Mouse (Mus musculus): ENCODE measurements at regions not wholly inside any gene's neighbourhood (a gene's known extent, or its start where the extent isn't known, plus 50 kb on each side); places are given as distances from the start of the nearest gene placed in this dataset.

DNA sequence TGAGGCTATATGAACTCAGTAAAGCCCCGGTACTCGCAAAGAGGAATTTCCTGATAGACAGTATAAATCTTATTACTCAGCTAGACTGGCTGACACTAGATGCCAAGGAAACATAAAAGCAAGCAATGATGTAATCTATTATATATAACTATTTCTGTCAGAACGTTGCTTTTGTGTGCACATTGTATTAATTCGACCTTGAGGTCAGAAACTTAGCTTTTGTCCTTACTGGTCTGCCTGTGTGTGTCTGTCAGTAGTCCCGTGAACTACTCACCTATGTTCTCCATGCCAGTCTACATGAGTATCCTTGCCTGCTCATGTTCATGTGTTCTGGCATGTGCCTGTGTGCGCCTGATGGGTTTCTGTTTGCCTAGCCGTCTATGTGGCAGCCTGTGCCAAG, 70.5 kb downstream of the Tmx1 start:
- no peak for ATAC-seq

DNA sequence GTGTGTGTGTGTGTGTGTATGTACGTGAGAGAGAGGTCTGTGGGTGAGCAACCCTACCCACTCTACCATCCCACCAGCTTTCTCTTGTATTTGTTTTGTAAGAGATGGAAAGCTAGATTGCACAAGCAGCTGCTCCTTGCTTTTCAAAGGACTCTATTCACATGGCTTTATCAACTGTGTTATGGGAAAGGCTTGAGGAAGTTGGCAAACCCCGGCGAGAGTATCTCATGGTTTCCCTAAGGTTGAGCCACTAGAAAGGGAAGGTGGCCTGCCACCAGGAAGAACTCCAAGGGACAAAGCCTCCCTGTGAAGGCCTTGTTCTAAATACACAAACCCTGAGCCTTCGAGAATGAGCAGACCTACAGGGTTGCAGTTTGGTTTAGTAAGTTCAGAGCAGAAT, 71.8 kb downstream of the Tmx1 start:
- no peak for ATAC-seq

DNA sequence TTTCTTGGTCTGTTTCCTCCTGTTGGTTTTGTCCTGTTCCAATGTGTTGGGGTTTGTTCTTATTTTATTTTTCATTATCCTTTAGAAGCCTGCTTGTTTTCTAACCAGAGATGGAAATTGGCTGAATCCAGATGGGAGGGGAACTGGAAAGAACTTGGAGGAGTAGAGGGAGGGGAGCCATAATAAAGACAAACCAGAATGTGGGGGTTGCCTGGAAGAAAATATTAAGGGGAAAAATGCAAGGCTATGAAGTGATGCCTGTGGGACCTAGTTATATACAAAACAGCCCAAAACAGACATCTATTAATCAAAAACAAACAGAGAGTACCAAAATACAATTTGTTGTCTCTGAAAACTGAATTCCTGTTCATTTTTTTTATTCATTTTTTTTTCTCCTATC, 78.8 kb downstream of the Tmx1 start:
- no peak for ATAC-seq

DNA sequence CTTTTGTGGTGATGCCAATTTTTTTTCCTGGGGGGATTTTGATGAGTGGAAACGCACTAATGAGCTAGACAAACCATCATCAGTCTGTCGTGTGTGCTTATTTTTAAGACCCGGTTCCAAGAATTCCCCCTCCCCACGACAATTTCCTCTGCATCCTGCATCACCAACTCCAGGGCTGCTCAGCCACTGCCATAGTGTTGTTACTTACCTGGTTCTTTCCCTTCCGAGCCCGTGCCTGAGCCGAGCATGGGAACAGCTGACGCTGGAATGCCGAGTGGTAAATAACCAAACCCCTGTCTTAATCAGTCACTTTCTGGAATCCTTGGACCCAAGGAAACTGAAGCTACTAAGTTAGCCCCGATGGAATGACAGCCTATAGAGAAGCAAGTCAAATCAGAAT, 79.3 kb downstream of the Tmx1 start:
- no peak for ATAC-seq

DNA sequence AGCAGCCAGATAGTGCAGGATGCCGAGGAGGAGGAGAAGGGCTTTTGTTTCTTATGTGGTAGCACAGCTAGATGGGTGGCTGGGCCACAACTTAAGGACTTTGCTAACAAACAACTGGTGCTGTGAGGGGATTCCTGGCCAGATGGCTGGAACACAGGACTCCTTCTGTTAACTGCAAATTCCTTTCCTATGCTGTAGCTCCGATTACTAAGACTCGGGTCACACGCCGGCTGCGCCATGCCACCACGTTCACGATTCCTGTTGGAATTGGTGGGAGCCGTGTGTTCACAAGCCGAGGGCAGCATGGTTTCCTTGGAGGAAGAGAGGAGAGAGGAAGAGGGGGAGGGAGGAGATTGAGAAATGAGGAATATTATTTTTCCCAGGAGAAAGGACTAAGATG, 79.9 kb downstream of the Tmx1 start:
- ATAC-seq: no peak

DNA sequence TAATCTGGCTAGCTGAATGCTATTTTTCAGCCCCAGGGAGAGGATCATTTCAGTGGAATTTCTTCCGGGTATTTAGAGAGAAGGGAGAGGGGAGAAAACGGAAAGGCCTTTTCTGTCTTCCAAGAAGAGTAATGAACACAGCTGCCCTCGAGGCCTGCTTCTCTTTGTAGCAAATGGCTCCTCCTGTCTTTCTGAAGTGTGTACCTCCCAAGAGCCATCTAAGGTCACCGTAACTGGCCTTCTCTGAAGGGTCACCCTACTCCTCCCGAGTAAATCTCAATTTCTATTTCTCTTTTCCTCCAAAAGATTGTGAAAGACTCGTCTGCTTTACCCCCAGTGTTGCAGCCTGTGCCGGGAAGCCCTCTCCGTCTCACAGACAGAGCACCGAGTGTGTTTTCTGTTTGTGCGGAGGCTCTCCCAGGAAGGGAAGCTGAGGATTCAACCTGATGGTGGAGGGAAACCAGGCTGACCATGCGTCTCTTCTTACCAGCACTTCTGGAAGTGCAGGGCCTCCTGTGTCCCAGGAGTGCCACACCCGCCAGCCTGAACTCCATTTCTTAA, 80.6 kb downstream of the Tmx1 start:
- ATAC-seq: no peak

- ATAC-seq: no peak
Measured at GRCm38 (mm10) chr12:70539124-70539523, 86.2 kb downstream of the Tmx1 start.

- no peak for ATAC-seq
Measured at GRCm38 (mm10) chr12:70539856-70540255, 87.0 kb downstream of the Tmx1 start.

GRCm38 (mm10) chr12:70541432-70541831, 88.5 kb downstream of the Tmx1 start:
- ATAC-seq: no peak

GRCm38 (mm10) chr12:70543299-70543698, 90.4 kb downstream of the Tmx1 start:
- ATAC-seq: no peak

- no peak for ATAC-seq
Measured at GRCm38 (mm10) chr12:70544326-70544725, 91.4 kb downstream of the Tmx1 start.

DNA sequence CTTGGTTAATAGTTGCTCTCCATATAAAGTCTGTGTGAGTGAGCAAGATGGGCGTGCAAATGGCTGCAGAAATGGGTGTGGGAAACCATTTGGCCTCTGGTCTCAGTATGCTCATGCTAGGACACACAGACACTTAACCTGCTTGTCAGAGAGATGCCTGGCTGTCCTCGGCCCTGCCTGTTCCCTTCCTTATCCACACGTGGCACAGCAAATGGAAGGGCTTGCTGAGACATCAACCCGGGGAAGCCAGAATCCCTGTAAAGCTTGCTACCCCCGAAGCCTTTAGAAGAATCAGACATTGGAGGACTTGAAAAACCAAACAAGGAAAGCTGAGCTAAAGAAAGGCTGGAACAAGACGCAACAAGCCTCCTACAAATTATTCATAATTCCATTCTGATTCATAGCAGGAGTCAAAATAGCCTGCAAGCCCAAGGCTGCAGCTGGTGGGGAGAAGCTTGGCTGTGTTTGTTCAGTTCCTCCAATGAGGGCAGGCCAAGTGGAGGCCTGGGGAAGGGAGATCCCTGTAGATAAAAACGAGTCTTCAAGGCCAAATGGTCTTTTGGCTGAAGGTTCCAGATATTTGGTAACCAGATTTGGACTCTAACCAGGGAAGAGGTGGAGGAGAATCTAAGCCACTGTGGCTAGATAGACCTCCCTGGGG, 92.1 kb downstream of the Tmx1 start:
- ATAC-seq: no peak

DNA sequence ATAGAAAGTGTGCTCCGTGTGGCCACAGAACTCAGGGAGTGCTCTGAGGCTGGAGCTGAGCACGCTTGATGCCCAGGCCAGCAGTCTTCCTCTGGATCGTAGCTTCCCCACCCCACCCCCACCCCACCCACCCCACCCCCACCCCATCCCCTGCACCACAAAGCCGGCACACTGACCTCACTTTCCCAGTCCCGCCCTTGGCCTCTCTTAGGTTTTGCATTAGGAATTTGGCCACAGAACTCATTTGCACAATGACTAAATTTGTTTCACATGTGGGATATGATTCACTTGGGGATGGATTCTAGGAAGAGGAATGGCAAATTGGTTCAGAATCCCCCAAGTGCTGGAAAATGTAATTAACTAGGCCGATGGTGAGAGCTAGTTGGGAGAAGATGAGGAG, 94.3 kb downstream of the Tmx1 start:
- ATAC-seq: no peak

GRCm38 (mm10) chr12:70549296-70549695, 96.4 kb downstream of the Tmx1 start:
- no peak for ATAC-seq

DNA sequence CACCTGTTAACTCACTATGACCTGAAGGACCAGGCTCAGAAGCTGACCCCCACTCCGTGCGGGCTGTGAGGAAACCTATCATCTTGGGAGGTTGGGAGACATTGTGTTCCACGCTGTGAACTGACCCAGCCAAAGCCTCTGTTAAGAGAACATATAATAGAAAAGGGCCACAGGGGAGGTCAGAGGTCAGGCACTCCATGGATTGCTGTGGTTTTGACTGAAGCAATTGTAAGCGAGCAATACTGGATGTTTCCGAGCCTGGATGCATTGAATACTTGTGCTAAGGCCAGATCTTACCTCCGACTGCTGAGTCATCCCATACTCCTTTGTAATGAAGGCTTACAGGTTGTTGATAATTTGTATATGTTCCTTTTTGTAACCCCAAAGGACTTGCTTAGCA, 101.0 kb downstream of the Tmx1 start:
- ATAC-seq: no peak

- ATAC-seq: no peak
Measured at GRCm38 (mm10) chr12:70554586-70554985, 101.7 kb downstream of the Tmx1 start.

DNA sequence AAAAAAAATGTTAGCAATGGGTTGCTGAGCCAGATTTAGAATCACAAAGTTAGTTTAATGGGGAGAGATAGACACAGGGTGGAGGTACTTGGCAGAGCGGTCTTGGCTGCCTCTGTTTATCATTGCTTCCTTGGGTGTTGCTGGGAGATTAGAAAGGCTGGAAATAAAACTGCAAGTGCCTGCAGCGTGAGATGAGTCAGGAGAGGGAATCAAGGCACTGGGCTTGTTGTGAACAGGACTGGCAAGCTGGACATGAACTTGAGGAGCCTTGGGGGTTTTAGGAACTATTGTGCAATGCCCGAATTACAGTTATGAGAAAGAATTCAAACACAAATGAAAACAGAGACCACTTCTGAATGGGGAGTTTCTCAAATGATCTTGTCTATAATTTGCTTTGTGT, 102.8 kb downstream of the Tmx1 start:
- no peak for ATAC-seq

DNA sequence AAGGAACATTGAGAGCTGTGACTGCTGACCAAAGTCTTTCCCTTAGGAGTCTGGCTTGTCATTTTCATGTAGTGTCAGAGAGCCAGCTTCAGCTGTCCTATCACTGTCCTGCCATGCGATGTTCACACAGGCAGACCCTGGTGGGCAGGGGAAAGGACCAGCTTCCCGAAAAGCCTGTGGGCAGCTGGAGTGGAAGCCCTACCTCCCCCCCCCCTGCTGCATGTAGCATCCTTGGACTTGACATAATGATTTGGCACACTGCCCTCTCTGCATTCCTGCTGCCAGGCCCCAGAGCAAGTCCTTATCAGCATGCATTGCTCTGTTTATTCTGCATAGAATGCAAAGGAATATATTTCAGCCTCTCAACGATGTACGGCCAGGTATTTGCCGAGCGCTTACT, 103.9 kb downstream of the Tmx1 start:
- ATAC-seq: no peak

DNA sequence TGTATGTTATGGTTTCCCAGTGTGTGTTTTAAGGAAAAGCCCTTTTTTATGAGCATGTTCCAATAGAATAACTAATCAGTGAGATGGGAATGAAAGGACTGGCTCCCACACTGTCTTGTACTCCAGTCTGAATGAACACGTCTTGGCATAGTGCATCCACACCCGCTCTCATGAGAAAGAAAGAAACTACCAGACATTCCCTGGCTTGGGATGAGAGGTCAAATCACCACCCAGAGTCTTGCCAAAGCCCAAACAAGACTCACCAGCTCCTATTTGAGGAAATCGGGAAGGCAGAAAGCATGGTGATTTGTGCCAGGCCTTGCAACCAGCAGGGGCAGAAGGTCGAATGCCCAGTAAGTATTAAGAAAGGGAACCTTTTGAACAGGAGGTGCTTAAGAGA, 110.6 kb downstream of the Tmx1 start:
- no peak for ATAC-seq

DNA sequence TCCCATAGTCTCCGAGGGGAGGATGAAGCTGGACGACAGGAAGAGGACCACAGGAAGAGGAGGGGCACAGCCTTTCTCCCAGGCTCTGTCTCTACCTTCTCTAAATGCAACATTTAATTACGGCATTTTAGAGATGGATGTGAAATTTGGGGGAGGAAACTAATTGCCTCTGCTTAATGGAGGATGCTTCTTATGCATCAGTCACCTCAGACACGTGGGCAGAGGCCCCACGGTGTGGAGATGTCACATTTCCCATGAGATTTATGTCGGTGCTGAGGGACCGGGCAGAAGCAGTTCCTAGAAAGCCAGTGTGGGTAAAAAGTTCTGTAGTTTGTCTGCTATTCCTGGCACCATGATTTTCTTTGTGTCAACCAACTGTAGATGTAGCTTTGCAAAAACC, 122.8 kb downstream of the Tmx1 start:
- ATAC-seq: no peak

- ATAC-seq: no peak
Measured at GRCm38 (mm10) chr12:70577769-70578168, 124.9 kb downstream of the Tmx1 start.

GRCm38 (mm10) chr12:70579328-70579905, 126.5 kb downstream of the Tmx1 start:
- ATAC-seq: no peak

- ATAC-seq: no peak
Measured at GRCm38 (mm10) chr12:70586181-70586580, 133.3 kb downstream of the Tmx1 start.

GRCm38 (mm10) chr12:70588234-70588633, 135.3 kb downstream of the Tmx1 start:
- ATAC-seq: no peak

GRCm38 (mm10) chr12:70589315-70589742, 136.4 kb downstream of the Tmx1 start:
- ATAC-seq: no peak

Measured in inflammation-experienced regulatory T-cells, adult 6 months (primary cell).